Mouse (Mus musculus): Measurements from ENCODE around the gene Naaa.

GRCm38 (mm10) chr5:92312046-92312715, 34.2 kb upstream of the Naaa start:
- TF ChIP-seq CTCF (IDR thresholded peaks at IDR 0.05; ENCODE audit: borderline replicate concordance, insufficient read depth, low read depth, low read length) (peak; percentile 41; the same call in 1 of the 2 replicates), POLR2A (IDR thresholded peaks at IDR 0.05; ENCODE audit: borderline replicate concordance, insufficient read depth, low read length) (no peak)

All from cerebellum, adult 2 months (tissue).